Mouse (Mus musculus) bone marrow macrophage, adult 2 months (primary cell): ENCODE measurements around the gene Clec4a1.

Source experiments
- CTCF ChIP-seq: IDR thresholded peaks from 2 replicates; pipeline ENCODE4 v1.5.1; 2012; ENCODE audit warnings: low read depth, mild to moderate bottlenecking, low read length, moderate library complexity
- POLR2A ChIP-seq: IDR thresholded peaks from 2 replicates; pipeline ENCODE4 v1.6.1; 2012; ENCODE audit warnings: mild to moderate bottlenecking, low read depth, low read length, borderline replicate concordance

- TF ChIP-seq CTCF (no peak; the same call in 1 of the 2 replicates), POLR2A (no peak)
These were observed 42.9 kb downstream of the Clec4a1 start for GRCm38 (mm10) chr6:122964562-122964961.
